Mouse (Mus musculus) forebrain, embryonic 15.5 days (tissue): ENCODE results near the gene Ddx6. TPM values are rescaled to one million over a fixed set of nuclear protein-coding genes. Genes with fewer than 3 reads are reported as not detected.
A peak's percentile ranks its signal among the peaks of the same experiment; 100 is the strongest.
"Not testable (repeated sequence)": the region's sequence is repeated elsewhere in the genome, so short reads cannot be mapped to it uniquely, and the experiment has no call there.

Experiments used
- ATAC-seq: fragments of 200-750 bp; cut with Nextera tagmentation; replicated peaks from 2 replicates; pipeline ENCODE4 v1.8.0; 2017; ENCODE audit warnings: mild to moderate bottlenecking, moderate TSS enrichment, moderate library complexity
- H3K27ac ChIP-seq: fragments of 300-500 bp; sonication (generic); replicated peaks from 2 replicates; pipeline ENCODE4 v1.5.1; 2015; ENCODE audit warnings: mild to moderate bottlenecking, inconsistent platforms
- H3K27me3 ChIP-seq: fragments of 300-500 bp; sonication (generic); 2 replicates; pipeline ENCODE4 v1.6.1; 2015; ENCODE audit warnings: inconsistent platforms
- H3K36me3 ChIP-seq: fragments of 300-500 bp; sonication (generic); 2 replicates; pipeline ENCODE4 v1.6.1; 2015; ENCODE audit warnings: mild to moderate bottlenecking, inconsistent platforms
- H3K4me1 ChIP-seq: fragments of 300-500 bp; sonication (generic); 2 replicates; pipeline ENCODE4 v1.6.1; 2015; ENCODE audit warnings: inconsistent platforms
- H3K4me2 ChIP-seq: fragments of 300-500 bp; sonication (generic); replicated peaks from 2 replicates; pipeline ENCODE4 v1.6.1; 2015; ENCODE audit warnings: mild to moderate bottlenecking, inconsistent platforms
- H3K4me3 ChIP-seq: fragments of 300-500 bp; sonication (generic); 2 replicates; pipeline ENCODE4 v1.5.1; 2015; ENCODE audit warnings: mild to moderate bottlenecking, inconsistent platforms
- H3K9ac ChIP-seq: fragments of 300-500 bp; sonication (generic); replicated peaks from 2 replicates; pipeline ENCODE4 v1.6.1; 2015; ENCODE audit warnings: mild to moderate bottlenecking, inconsistent platforms
- H3K9me3 ChIP-seq: fragments of 300-500 bp; sonication (generic); 2 replicates; pipeline ENCODE4 v1.6.1; 2016; ENCODE audit warnings: inconsistent platforms
- WGBS: fragments of 180-500 bp; shearing (Covaris S2); methylation state at CpG from one replicate; pipeline ENCODE4 v1.1.7; 2015; ENCODE audit warnings: mixed read lengths; 5-methylcytosine and 5-hydroxymethylcytosine counted together
- polyA plus RNA-seq: library from polyadenylated mRNA; unstranded; fragments of >200 nt; fragmentation: Nextera tagmentation; extraction: Ambion mirVana; gene quantifications from 2 replicates; pipeline ENCODE4 v1.2.1, GENCODE M21; 2015

Gene Ddx6
- polyA plus RNA-seq, 1 experiment from 2014 or later: 23.1 TPM

DNA sequence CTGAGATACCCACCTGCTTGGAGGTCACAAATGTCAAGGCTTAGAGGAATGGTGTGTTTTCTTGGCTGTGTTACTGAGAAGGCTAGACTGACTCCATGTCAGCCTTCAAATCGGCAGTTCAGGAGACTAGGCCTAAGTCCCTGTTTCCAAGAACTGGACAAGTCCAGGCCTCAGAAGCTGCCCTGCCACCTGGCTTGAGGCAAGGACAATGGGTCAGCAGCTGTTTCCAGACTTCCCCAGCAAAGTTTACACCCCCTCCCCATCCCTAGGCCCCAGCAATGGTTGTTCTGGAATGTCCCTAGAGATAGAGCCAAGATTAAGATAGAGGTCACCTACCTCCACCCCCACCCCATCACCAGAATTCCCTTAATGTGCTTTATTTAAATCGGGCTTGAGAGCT lies 7.0 kb upstream of the Ddx6 start:
- Histone ChIP-seq H3K9ac (no peak overlapping the region), H3K27me3 (no peaks in the 10 kb centered on the region), H3K4me2 (no peak overlapping the region), H3K4me3 (no peak overlapping the region), H3K36me3 (no peaks in the 10 kb centered on the region), H3K27ac (no peak overlapping the region), H3K4me1 (peaks cover 12% of the 10 kb centered on the region), H3K9me3 (no peaks in the 10 kb centered on the region)
- ATAC-seq: no peak
- WGBS: 90% methylated on average over 2 of the region's 2 CpGs

DNA sequence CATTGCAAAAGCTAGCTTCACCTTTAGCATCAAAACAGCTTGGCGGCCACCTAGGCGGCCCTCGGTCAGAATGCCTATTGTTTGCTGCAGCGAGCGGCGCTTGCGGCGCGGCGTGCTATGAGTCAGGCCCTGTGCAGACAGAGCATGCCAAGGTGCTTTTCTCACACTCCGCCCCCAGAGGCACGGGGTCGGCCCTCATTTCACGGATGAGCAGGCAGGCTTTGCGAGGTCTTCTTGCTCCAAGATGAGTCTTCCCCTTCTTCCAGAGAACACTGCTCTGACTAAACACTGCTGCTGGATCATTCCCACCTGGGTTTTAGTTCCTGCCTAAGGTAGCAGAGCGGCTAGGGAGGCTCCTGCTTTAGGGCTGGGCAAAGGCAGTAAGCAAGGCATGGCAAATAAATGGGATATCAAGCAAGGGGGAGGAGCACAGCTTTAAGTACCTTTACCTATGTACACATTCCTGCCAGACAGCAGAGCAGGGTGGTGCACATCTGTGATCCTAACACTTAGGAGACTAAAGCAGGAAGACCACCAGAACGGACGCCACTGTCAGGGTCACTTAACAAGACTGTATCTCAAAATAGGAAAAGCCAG lies 5.7 kb upstream of the Ddx6 start:
- no peak for ATAC-seq
- H3K27me3 ChIP-seq: no peaks in the 10 kb centered on the region
- H3K9ac ChIP-seq: peak overlapping the region; percentile 27; the same call in 1 of the 2 replicates
- H3K27ac ChIP-seq: no peak overlapping the region; the same call in 1 of the 2 replicates
- no peaks in the 10 kb centered on the region for H3K36me3 ChIP-seq
- H3K9me3 ChIP-seq: no peaks in the 10 kb centered on the region
- 4% methylated on average over 18 of the region's 18 CpGs for WGBS
- peak overlapping the region; percentile 18 for H3K4me3 ChIP-seq
- peak overlapping the region; percentile 43 for H3K4me2 ChIP-seq
- H3K4me1 ChIP-seq: peaks cover 22% of the 10 kb centered on the region

DNA sequence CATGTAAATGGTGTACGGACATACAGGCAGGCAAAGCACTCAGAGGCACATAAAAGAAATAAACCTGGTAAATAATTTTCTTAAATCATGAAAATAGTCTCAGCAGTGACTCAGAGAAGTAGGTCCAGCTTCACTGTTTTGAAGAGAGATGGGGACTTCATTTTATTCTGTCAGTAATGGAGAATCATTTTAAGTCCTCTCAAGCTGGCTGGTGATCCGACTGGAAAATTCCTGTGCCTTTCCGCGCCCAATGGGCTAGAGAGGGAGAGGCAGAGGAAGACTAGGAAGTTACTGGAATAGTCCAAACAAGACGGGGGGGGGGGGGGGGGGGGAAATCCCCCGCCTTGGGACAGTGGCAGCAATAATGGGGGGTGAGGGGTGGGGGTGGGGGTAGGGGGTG lies 5.1 kb upstream of the Ddx6 start:
- Histone ChIP-seq H3K4me1 (peaks cover 23% of the 10 kb centered on the region), H3K27me3 (no peaks in the 10 kb centered on the region), H3K4me3 (no peak overlapping the region), H3K27ac (no peak overlapping the region; the same call in 1 of the 2 replicates), H3K4me2 (no peak overlapping the region), H3K36me3 (no peaks in the 10 kb centered on the region), H3K9me3 (no peaks in the 10 kb centered on the region), H3K9ac (no peak overlapping the region)
- no peak for ATAC-seq
- 27% methylated on average over 4 of the region's 6 CpGs for WGBS

DNA sequence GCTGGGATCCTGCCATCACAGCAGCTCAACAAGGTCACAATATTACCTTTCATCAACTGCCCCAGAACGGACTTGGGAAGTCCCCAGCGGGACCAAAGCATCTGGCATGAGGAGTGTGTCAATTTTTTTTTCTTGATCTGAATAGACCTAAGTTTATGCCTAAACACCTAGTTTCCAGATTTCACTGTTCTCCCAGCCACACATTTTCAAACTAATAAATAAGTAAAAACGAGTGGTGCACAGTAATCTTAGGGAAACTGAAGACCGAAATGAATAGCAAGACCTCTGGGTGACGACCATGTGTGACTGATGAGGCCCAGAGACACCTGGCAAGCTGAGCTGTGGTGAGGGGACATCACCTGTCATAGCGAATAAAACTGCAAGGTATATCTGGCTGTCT lies 3.9 kb upstream of the Ddx6 start:
- no peak for ATAC-seq
- no peak overlapping the region for H3K27ac ChIP-seq
- no peaks in the 10 kb centered on the region for H3K36me3 ChIP-seq
- H3K9ac ChIP-seq: no peak overlapping the region
- H3K9me3 ChIP-seq: no peaks in the 10 kb centered on the region
- no peak overlapping the region for H3K4me2 ChIP-seq
- H3K4me3 ChIP-seq: no peak overlapping the region
- H3K27me3 ChIP-seq: no peaks in the 10 kb centered on the region
- peaks cover 23% of the 10 kb centered on the region for H3K4me1 ChIP-seq
- WGBS: 87% methylated on average over 6 of the region's 6 CpGs

DNA sequence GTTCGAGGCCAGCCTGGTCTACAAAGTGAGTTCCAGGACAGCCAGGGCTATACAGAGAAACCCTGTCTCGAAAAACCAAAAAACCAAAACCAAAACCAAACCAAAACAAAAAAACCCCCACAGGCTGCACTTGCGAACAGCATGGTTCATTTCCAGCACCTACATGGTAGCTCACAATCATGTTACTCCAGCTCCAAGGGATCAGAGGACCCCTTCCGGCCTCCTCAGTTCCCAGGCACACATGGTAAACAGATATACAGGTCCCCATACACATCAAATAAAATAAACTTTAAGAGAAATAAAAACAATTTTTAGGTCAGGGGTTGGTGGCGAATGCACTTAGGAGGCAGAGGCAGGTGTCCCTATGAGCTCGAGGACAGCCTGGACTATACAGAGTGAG lies 1.9 kb upstream of the Ddx6 start:
- Histone ChIP-seq H3K27me3 (no peaks in the 10 kb centered on the region), H3K9ac (0 out of 2 replicates have a peak overlapping the region, but pooled peaks have one; percentile 24), H3K9me3 (no peaks in the 10 kb centered on the region), H3K4me3 (peak overlapping the region; percentile 98; the same call in 1 of the 2 replicates), H3K4me2 (peak overlapping the region; percentile 92), H3K4me1 (peaks cover 38% of the 10 kb centered on the region), H3K27ac (peak overlapping the region; percentile 100), H3K36me3 (peaks cover 6% of the 10 kb centered on the region)
- 65% methylated on average over 6 of the region's 6 CpGs for WGBS
- no peak for ATAC-seq

DNA sequence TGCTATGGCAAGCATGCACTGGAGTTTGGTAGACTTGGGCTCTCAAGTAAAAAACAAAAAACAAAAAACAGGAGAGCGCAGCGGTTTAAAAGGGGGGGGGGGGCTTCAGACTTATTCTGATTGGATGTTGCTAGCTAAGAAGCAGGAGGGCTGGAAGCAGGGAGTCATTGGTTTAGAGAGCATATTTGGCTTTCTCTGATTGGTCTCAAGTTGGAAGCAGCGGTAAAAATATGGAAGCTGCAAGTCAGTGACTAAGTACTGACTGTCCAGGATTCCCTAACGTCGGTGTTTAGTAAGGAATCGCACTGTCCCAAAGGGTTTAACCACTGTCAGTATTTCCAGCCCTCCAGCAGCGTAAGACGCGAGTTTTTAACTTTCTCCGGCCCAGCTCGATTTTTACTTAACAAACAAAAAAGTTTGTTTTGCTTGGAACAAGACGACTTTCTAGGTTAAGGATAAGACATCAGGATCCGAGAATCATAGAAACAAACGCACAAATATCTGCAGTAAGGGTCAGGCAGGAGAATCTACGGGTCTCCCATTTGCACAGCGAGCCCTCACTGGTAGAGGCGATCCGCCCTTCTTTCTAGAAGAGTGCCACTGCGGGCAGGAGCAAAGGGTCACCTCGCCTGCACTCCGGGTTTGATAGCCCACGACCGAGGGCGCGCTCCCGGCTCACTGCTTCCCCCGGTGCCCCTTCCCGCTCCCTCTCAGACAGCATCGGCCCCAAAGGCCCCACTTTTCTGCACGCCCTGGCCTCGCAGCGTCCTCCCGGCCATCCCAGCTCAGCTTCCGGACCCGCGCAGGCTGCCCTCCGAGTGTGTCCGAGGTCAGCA lies 1.0 kb upstream of the Ddx6 start:
- Histone ChIP-seq H3K27me3 (no peaks in the 10 kb centered on the region), H3K4me3 (peak overlapping the region; percentile 98), H3K4me1 (peaks cover 45% of the 10 kb centered on the region), H3K9me3 (no peaks in the 10 kb centered on the region), H3K36me3 (peaks cover 13% of the 10 kb centered on the region), H3K9ac (peak overlapping the region; percentile 100), H3K4me2 (peak overlapping the region; percentile 92), H3K27ac (peak overlapping the region; percentile 100)
- under 1% methylated on average over 38 of the region's 38 CpGs for WGBS
- ATAC-seq: peak; percentile 65

DNA sequence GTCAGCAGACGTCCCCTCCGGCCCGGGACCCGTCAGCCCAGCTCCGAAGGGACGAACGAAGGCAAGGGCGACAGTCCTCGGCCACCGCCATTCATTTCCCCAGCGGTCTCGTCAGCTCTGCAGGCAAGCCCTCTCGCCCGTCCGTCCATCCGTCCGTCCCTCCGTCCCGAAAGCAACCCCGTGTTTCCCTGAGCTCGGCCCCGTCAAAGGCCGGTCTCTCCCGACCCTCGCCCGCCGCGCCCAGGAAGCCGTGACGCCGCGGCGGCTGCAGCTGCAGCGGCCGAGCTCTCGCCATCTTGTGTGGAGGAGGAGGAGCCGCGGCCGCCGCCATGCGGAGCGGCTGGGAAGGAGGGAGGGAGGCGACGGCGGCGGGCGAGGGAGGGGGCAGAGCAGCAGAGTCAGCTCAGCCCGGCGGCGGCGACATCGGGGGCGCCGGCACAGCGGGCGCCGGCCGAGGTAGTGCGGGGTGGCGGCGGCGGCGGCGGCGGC lies 358 bp upstream of the Ddx6 start:
- peaks cover 18% of the 10 kb centered on the region for H3K36me3 ChIP-seq
- H3K4me2 ChIP-seq: peak overlapping the region; percentile 92
- no peaks in the 10 kb centered on the region for H3K9me3 ChIP-seq
- H3K27me3 ChIP-seq: no peaks in the 10 kb centered on the region
- H3K9ac ChIP-seq: peak overlapping the region; percentile 100
- 0% methylated on average over 56 of the region's 65 CpGs for WGBS
- H3K4me1 ChIP-seq: peaks cover 45% of the 10 kb centered on the region
- peak overlapping the region; percentile 100 for H3K27ac ChIP-seq
- H3K4me3 ChIP-seq: peak overlapping the region; percentile 98
- ATAC-seq: peak; percentile 78

DNA sequence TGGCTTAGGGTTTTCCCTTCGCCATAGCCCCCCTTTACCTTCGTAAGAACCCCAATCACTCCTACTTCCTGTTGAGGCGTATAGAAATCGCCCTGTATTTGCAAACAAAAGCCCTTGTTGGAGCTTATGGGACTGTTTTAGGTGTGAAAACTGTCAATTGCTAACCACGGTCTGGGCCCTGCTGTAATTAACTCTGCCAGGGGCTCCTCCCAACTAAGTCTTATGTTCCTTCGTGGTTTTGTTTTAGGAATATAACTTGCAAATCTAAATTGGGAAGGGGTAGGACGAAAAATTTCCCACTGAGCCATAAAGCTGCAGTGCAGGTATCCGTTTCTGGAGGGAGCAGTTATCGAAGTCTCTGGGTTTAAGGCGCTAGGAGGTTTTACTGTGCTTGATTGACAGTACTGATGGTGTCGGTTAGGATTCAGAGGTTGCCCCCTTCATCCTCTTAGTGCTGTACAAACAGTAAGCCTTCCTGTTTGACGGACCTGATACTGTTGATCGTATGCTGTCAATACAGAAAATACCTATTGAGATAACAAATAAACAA lies 999 bp downstream of the Ddx6 start:
- Histone ChIP-seq H3K4me3 (peak overlapping the region; percentile 98), H3K4me2 (peak overlapping the region; percentile 53), H3K27me3 (no peaks in the 10 kb centered on the region), H3K27ac (peak overlapping the region; percentile 100), H3K9me3 (no peaks in the 10 kb centered on the region), H3K4me1 (peaks cover 43% of the 10 kb centered on the region), H3K9ac (peak overlapping the region; percentile 100), H3K36me3 (peaks cover 28% of the 10 kb centered on the region)
- WGBS: under 1% methylated on average over 13 of the region's 13 CpGs
- ATAC-seq: peak; percentile 4; the same call in 1 of the 2 replicates

DNA sequence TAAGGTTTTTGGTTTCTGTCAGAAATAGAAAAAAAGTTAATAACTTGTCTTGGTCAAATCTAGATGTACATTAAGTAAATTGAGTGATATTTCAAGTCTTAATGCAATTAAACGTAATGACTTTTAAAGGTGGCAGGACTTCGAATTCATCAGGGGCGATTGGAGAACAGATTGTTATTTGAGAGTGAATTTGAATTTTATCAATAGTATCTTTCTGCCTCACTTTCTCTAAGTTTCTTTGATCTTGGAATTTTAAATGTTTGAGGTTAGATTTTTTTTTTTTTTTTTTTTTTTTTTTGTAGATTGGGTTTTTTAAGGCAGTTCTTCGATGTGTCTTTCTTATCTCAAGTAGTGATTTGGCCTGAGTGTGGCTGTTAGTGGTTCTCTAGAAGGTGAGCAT lies 2.0 kb downstream of the Ddx6 start:
- H3K36me3 ChIP-seq: peaks cover 33% of the 10 kb centered on the region
- ATAC-seq: no peak
- H3K4me1 ChIP-seq: peaks cover 46% of the 10 kb centered on the region
- no peaks in the 10 kb centered on the region for H3K27me3 ChIP-seq
- WGBS: 67% methylated on average over 4 of the region's 4 CpGs
- H3K9ac ChIP-seq: no peak overlapping the region
- peak overlapping the region; percentile 98 for H3K4me3 ChIP-seq
- H3K9me3 ChIP-seq: no peaks in the 10 kb centered on the region
- no peak overlapping the region for H3K27ac ChIP-seq
- peak overlapping the region; percentile 53 for H3K4me2 ChIP-seq

DNA sequence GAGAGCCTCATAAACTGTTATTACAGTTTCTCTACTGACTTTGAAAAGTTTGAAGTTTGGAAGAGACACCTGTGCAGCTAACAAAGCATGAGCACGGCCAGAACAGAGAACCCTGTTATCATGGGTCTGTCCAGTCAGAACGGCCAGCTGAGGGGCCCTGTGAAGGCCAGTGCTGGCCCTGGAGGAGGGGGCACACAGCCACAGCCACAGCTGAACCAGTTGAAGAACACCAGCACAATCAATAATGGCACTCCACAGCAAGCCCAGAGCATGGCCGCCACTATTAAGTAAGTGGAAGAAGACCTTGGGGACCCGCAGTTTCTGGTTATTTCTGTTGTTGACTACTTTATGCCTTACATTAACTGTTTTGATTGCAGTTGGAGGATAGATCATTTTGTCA lies 2.6 kb downstream of the Ddx6 start:
- Histone ChIP-seq H3K4me1 (peaks cover 49% of the 10 kb centered on the region), H3K4me3 (peak overlapping the region; percentile 98; the same call in 1 of the 2 replicates), H3K4me2 (peak overlapping the region; percentile 53), H3K9me3 (no peaks in the 10 kb centered on the region), H3K9ac (no peak overlapping the region), H3K36me3 (peaks cover 38% of the 10 kb centered on the region), H3K27me3 (no peaks in the 10 kb centered on the region), H3K27ac (no peak overlapping the region)
- 66% methylated on average over 4 of the region's 4 CpGs for WGBS
- no peak for ATAC-seq

DNA sequence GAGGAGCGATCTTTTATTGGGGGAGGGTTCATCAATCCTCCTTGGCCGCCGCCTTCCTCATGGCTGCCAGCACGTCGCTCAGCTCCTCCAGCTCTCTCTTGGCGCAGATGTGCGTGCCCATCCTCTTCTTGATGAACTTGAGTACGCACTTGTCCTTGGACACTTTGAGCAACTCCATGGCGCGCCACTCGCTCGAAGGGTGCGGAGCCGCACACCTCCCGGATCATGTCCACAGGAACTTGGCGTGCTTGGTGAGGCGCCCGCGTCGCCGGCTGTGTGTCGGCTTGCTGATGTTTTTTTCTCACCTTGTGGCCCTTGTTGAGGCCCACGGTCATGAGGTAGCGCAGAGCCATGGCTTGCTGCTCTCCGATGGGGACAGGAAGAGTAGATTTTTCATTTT lies 5.7 kb downstream of the Ddx6 start:
- Histone ChIP-seq H3K9ac (no peak overlapping the region), H3K4me3 (no peak overlapping the region), H3K27ac (no peak overlapping the region), H3K27me3 (no peaks in the 10 kb centered on the region), H3K9me3 (no peaks in the 10 kb centered on the region), H3K4me1 (peaks cover 38% of the 10 kb centered on the region), H3K4me2 (no peak overlapping the region), H3K36me3 (peaks cover 68% of the 10 kb centered on the region)
- no peak for ATAC-seq
- WGBS: 97% methylated on average over 25 of the region's 25 CpGs

DNA sequence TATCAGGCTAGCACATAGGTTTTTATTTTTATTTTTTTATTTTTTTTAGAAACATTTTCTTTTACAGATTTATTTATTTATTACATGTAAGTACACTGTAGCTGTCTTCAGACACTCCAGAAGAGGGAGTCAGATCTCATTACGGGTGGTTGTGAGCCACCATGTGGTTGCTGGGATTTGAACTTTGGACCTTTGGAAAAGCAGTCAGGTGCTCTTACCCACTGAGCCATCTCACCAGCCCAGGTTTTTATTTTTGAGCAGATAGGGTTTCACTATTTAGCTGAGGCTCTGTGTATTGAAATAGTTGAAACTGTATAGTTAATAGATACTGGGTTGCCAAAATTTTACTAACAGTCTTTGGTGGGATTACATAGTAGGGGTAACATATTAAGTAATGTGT lies 8.4 kb downstream of the Ddx6 start:
- H3K4me2 ChIP-seq, H3K27me3 ChIP-seq, H3K9me3 ChIP-seq, H3K27ac ChIP-seq, H3K9ac ChIP-seq, H3K4me3 ChIP-seq, ATAC-seq: not testable (repeated sequence)
- WGBS: 81% methylated on average over 1 of the region's 1 CpGs
- peaks cover 84% of the 10 kb centered on the region for H3K36me3 ChIP-seq
- peaks cover 19% of the 10 kb centered on the region for H3K4me1 ChIP-seq
